Mouse (Mus musculus): ENCODE measurements at regions not wholly inside any gene's neighbourhood (a gene's known extent, or its start where the extent isn't known, plus 50 kb on each side); places are given as distances from the start of the nearest gene placed in this dataset.

GRCm38 (mm10) chr17:44423471-44423985, 235.1 kb downstream of the Clic5 start:
- DNase-seq (ENCODE audit: low spot score) (no peak), ATAC-seq (no peak)
- no peaks in the 10 kb centered on the region for H3K4me1 ChIP-seq (ENCODE audit: control insufficient read depth, insufficient read depth, low read length)
- no peak overlapping the region for H3K4me2 ChIP-seq (ENCODE audit: low read length)
- H3K27ac ChIP-seq (ENCODE audit: low read depth, low read length): no peak overlapping the region
- H3K36me3 ChIP-seq (ENCODE audit: control insufficient read depth, insufficient read depth, low read length): no peaks in the 10 kb centered on the region
- H3K4me3 ChIP-seq (ENCODE audit: low read depth, low read length): no peak overlapping the region
- WGBS: 96% methylated on average over 5 of the region's 5 CpGs
- H3K27me3 ChIP-seq (replicated peaks; ENCODE audit: control insufficient read depth, insufficient read depth, low read length): no peaks in the 10 kb centered on the region
- no peak overlapping the region for H3K9ac ChIP-seq (ENCODE audit: low read length)
- H3K9me3 ChIP-seq (replicated peaks; ENCODE audit: control insufficient read depth, low read length): no peaks in the 10 kb centered on the region

DNA sequence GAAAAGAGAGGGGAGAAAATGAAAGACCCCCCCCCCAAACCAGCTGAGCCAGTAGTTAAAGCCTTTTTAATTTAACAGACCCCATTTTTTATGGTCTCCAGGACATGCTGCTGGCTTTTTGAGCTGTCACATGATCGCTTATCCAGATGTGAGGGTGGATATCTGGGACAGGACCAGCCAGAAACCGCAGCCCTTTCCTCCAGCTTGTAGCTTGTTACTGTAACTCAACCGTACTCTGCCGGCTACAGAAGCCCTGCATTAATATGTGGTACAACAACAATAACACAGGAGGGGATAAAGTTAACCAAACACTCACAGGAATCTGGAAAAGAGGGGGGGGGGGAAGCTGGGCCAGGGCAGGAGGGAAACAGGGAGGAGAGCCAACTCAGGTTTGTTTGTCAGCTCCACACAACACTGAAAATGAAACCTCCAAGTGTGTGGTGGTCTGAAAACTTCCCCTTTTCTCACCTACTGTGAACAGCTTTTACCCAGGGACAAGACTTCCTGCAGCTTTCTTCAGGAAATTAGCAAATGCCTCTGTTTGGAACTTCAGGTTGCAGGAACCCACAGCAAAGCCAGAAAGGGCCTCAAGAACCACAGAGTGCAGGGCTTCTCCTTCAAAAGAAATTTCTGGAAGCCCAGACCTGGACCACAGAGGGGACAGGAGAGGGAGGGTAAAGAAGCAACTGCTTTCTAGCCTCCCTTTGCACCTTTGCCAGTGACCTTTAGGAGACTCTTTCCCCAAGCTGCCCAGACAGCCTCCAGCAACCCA, 244.3 kb downstream of the Clic5 start:
- Histone ChIP-seq H3K4me1 (ENCODE audit: control insufficient read depth, insufficient read depth, low read length) (no peaks in the 10 kb centered on the region), H3K9me3 (replicated peaks; ENCODE audit: control insufficient read depth, low read length) (no peaks in the 10 kb centered on the region), H3K27ac (ENCODE audit: low read depth, low read length) (no peak overlapping the region), H3K9ac (ENCODE audit: low read length) (no peak overlapping the region), H3K4me2 (ENCODE audit: low read length) (no peak overlapping the region), H3K4me3 (ENCODE audit: low read depth, low read length) (no peak overlapping the region), H3K36me3 (ENCODE audit: control insufficient read depth, insufficient read depth, low read length) (no peaks in the 10 kb centered on the region), H3K27me3 (replicated peaks; ENCODE audit: control insufficient read depth, insufficient read depth, low read length) (no peaks in the 10 kb centered on the region)
- no peak for DNase-seq (ENCODE audit: low spot score)
- WGBS: 54% methylated on average over 4 of the region's 4 CpGs
- no peak for ATAC-seq

GRCm38 (mm10) chr17:44433296-44433653, 244.9 kb downstream of the Clic5 start:
- Histone ChIP-seq H3K36me3 (ENCODE audit: control insufficient read depth, insufficient read depth, low read length) (no peaks in the 10 kb centered on the region), H3K9ac (ENCODE audit: low read length) (no peak overlapping the region), H3K4me2 (ENCODE audit: low read length) (no peak overlapping the region), H3K27ac (ENCODE audit: low read depth, low read length) (no peak overlapping the region), H3K9me3 (replicated peaks; ENCODE audit: control insufficient read depth, low read length) (no peaks in the 10 kb centered on the region), H3K4me1 (ENCODE audit: control insufficient read depth, insufficient read depth, low read length) (no peaks in the 10 kb centered on the region), H3K27me3 (replicated peaks; ENCODE audit: control insufficient read depth, insufficient read depth, low read length) (no peaks in the 10 kb centered on the region), H3K4me3 (ENCODE audit: low read depth, low read length) (no peak overlapping the region)
- DNase-seq (ENCODE audit: low spot score) (no peak), ATAC-seq (no peak)

GRCm38 (mm10) chr17:44436536-44437043, 248.2 kb downstream of the Clic5 start:
- ATAC-seq (no peak), DNase-seq (ENCODE audit: low spot score) (no peak)
- H3K9me3 ChIP-seq (replicated peaks; ENCODE audit: control insufficient read depth, low read length): no peaks in the 10 kb centered on the region
- H3K4me3 ChIP-seq (ENCODE audit: low read depth, low read length): no peak overlapping the region
- no peak overlapping the region for H3K9ac ChIP-seq (ENCODE audit: low read length)
- no peak overlapping the region for H3K4me2 ChIP-seq (ENCODE audit: low read length)
- WGBS: 87% methylated on average over 9 of the region's 9 CpGs
- H3K4me1 ChIP-seq (ENCODE audit: control insufficient read depth, insufficient read depth, low read length): no peaks in the 10 kb centered on the region
- no peak overlapping the region for H3K27ac ChIP-seq (ENCODE audit: low read depth, low read length)
- no peaks in the 10 kb centered on the region for H3K27me3 ChIP-seq (replicated peaks; ENCODE audit: control insufficient read depth, insufficient read depth, low read length)
- no peaks in the 10 kb centered on the region for H3K36me3 ChIP-seq (ENCODE audit: control insufficient read depth, insufficient read depth, low read length)

GRCm38 (mm10) chr17:44438526-44438925, 250.1 kb downstream of the Clic5 start:
- Histone ChIP-seq H3K36me3 (ENCODE audit: control insufficient read depth, insufficient read depth, low read length) (no peaks in the 10 kb centered on the region), H3K4me1 (ENCODE audit: control insufficient read depth, insufficient read depth, low read length) (no peaks in the 10 kb centered on the region), H3K27ac (ENCODE audit: low read depth, low read length) (no peak overlapping the region), H3K4me2 (ENCODE audit: low read length) (no peak overlapping the region), H3K9ac (ENCODE audit: low read length) (no peak overlapping the region), H3K4me3 (ENCODE audit: low read depth, low read length) (no peak overlapping the region), H3K27me3 (replicated peaks; ENCODE audit: control insufficient read depth, insufficient read depth, low read length) (no peaks in the 10 kb centered on the region), H3K9me3 (replicated peaks; ENCODE audit: control insufficient read depth, low read length) (no peaks in the 10 kb centered on the region)
- no peak for DNase-seq (ENCODE audit: low spot score)
- ATAC-seq: no peak

- H3K27me3 ChIP-seq (replicated peaks; ENCODE audit: control insufficient read depth, insufficient read depth, low read length): no peaks in the 10 kb centered on the region
- H3K4me2 ChIP-seq (ENCODE audit: low read length): no peak overlapping the region
- DNase-seq (ENCODE audit: low spot score) (no peak), ATAC-seq (no peak)
- H3K36me3 ChIP-seq (ENCODE audit: control insufficient read depth, insufficient read depth, low read length): no peaks in the 10 kb centered on the region
- no peak overlapping the region for H3K27ac ChIP-seq (ENCODE audit: low read depth, low read length)
- no peaks in the 10 kb centered on the region for H3K4me1 ChIP-seq (ENCODE audit: control insufficient read depth, insufficient read depth, low read length)
- no peak overlapping the region for H3K9ac ChIP-seq (ENCODE audit: low read length)
- no peaks in the 10 kb centered on the region for H3K9me3 ChIP-seq (replicated peaks; ENCODE audit: control insufficient read depth, low read length)
- WGBS: 86% methylated on average over 11 of the region's 11 CpGs
- H3K4me3 ChIP-seq (ENCODE audit: low read depth, low read length): no peak overlapping the region
Observed at GRCm38 (mm10) chr17:44443460-44443859, 255.1 kb downstream of the Clic5 start.

DNA sequence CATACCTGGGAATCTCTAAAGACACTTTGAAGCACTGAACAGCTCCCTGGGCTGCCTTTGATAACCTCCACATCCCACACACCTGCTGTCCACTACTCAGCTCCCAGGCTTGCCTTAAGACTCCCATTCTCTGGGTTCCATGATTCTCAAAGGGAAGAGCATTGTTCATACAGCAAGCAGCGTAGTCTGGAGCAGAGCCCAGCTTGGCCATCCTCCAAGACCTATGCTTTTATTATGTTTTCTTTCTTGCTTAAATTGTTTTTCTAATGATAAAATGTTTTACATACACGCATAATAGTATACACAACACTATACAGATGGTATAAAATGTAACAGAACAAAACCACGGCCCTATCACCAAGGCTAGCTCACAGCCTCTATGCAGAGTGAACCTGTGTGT, 257.0 kb downstream of the Clic5 start:
- H3K9me3 ChIP-seq (replicated peaks; ENCODE audit: control insufficient read depth, low read length): no peaks in the 10 kb centered on the region
- 64% methylated on average over 3 of the region's 3 CpGs for WGBS
- H3K27me3 ChIP-seq (replicated peaks; ENCODE audit: control insufficient read depth, insufficient read depth, low read length): no peaks in the 10 kb centered on the region
- no peak overlapping the region for H3K4me2 ChIP-seq (ENCODE audit: low read length)
- no peaks in the 10 kb centered on the region for H3K4me1 ChIP-seq (ENCODE audit: control insufficient read depth, insufficient read depth, low read length)
- H3K9ac ChIP-seq (ENCODE audit: low read length): no peak overlapping the region
- DNase-seq (ENCODE audit: low spot score) (no peak), ATAC-seq (no peak)
- H3K4me3 ChIP-seq (ENCODE audit: low read depth, low read length): no peak overlapping the region
- H3K27ac ChIP-seq (ENCODE audit: low read depth, low read length): no peak overlapping the region
- H3K36me3 ChIP-seq (ENCODE audit: control insufficient read depth, insufficient read depth, low read length): no peaks in the 10 kb centered on the region
